Mouse (Mus musculus): ENCODE results near the gene Rnf111.

GRCm38 (mm10) chr9:70503015-70503603 is 416 bp downstream of the Rnf111 start:
- no peak for TF ChIP-seq CTCF (IDR thresholded peaks at IDR 0.05; ENCODE audit: extremely low read depth, insufficient read length, insufficient replicate concordance, low read depth, low read length)
- no peak for TF ChIP-seq POLR2A (IDR thresholded peaks at IDR 0.05; ENCODE audit: low read depth, low read length)

All from small intestine, adult 2 months (tissue).